Mouse (Mus musculus) G1E (cell line): Measurements from ENCODE around the gene Cysrt1.

Source experiments
- CTCF ChIP-seq: IDR thresholded peaks from 2 replicates; pipeline ENCODE4 v1.5.1; 2012; ENCODE audit warnings: low read depth, low read length, inconsistent platforms, mixed read lengths
- GATA1 ChIP-seq: IDR thresholded peaks from 2 replicates; pipeline ENCODE4 v1.6.1; 2012; ENCODE audit warnings: borderline replicate concordance, low read length, inconsistent platforms, mixed read lengths
- TAL1 ChIP-seq: conservative IDR thresholded peaks from 2 replicates; pipeline ENCODE4 v1.6.1; 2012; ENCODE audit warnings: low read depth, low read length, inconsistent platforms, mixed read lengths

- TF ChIP-seq CTCF (no peak), GATA1 (no peak), TAL1 (no peak)
These were observed 11.2 kb downstream of the Cysrt1 start for GRCm38 (mm10) chr2:25231038-25231437.
